Mouse (Mus musculus): Measurements from ENCODE around the gene Rbm47.

The Rbm47 gene

DNA sequence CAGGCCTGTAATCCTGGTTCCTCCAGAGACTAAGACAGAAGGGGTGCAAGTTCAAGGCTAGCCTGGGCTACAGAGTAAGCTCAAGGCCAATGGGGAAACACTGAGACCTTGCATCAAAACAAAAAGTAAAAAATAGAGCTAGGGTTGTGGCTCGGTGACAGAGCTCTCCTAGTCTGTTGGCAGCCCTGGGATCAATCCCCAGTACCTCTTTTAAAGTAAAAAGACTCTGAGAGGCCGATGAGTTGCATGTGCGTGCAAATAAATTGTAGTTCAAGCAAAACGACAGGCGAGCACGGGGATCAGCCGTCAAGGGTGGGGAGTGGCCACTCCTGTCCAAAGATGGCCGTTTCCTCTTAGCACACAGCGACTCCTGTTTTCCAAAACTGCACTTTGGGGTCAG lies 48.0 kb downstream of the Rbm47 start:
- peak; percentile 28 to 48 for DNase-seq

DNA sequence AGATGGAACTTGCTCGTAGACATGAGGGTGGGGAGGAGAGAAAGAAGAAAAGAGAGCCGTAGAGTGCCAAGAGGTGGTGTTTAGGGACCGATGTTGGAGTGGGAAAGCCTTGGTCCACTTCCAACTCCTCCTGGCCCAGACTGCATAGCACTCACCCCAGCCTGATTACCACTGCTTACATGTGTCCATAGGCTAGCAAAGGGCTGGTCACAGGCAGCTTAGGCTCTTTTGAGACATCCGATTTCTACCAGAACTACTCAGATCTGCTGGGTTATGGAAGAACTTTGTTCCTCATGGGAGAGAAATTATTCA lies 48.9 kb downstream of the Rbm47 start:
- no peak for DNase-seq

DNA sequence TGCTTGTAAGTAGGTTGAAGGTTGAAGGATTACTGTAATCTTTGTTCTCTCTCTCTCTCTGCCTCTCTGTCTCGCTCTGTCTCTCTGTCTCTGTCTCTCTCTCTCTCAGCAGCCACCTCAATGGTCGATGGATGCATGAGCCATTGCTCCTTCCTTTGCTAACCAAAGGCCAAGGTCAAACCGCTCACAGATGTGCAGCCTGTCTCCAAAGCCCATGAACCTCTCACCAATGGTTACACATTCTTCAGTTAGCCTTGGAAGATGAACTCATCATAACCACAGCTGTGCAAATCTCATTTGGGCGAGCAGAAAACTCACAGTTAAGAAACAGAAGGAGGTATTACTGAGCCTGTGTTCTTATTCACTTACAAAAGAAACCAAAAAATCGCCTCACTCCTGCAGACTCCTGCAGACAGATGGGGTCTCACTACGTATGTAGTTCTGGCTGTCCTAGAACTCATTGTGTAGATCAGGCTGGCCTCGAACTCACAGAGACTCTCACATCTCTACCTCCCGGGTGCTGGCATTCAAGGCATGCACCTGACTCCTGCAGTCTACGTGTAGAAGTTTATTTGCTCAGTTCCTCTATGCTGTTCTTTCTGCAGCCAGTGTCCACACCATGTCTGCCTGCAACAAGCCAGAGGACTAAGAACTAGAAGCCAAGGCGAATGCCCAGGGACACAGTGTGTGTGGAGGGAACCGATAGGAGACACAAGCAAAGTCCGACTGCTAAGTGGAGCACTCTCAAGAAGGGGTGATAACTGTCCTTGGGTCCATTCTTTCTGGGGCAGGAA lies 49.4 kb downstream of the Rbm47 start:
- no peak for DNase-seq

DNA sequence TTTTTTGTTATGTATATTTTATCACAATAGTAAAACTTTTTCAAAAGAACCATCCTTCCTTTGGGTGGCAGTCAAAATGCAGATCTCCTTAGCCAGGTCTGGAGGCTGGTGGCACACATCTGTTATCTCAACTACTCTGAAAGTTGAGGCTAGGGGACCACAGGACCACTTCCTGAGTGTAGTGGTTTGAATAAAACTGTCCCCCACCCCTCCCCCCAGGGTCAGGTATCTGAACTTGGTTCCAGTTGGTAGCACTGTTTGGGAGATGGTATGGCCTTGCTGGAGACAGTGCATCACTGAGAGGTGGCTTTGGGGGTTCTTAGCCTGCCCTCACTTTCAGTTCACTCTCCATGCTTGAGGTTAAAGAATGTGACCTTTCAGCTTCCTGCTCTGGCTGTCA lies 51.7 kb downstream of the Rbm47 start:
- no peak for DNase-seq

DNA sequence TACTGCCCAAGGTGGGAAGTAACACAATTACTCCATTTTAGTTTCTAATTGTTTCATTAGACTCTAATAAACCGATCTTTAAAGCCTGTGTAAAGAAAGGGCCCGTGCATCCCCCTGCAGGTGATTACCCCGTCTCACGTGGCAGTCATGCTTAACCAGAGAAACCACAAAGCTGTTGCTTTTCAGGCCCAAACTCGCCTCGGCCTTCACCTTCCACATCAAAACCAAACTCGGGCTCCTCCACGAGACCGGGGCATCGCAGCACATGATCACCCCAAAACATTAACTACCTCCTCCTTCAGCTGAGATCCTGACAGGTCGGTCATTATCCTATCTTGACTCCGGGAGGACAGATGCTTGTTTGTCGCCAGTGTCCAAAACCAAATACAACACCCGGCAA lies 58.2 kb downstream of the Rbm47 start:
- DNase-seq: peak in 1 of 2 experiments; percentile 26

DNA sequence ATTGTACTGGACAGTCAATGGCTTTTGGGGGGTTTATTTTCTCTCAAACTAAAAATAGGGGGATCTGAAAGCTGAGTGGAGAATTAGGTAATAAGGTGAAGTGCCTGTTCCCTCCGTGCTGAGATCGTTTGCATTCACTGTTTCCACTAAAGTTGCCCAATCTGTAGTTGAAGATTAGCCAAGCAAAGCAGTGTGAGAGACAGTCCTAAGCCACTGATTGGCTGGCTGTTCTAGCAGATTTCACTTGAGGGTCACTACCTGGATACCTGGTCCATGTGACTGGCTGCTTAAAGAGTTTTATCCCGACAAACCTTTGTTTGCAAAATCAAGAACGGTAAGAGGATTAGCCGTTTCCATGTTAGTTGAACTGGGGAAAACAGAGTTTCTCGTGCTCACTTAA lies 58.7 kb downstream of the Rbm47 start:
- peak in 1 of 2 experiments; percentile 42 for DNase-seq

DNA sequence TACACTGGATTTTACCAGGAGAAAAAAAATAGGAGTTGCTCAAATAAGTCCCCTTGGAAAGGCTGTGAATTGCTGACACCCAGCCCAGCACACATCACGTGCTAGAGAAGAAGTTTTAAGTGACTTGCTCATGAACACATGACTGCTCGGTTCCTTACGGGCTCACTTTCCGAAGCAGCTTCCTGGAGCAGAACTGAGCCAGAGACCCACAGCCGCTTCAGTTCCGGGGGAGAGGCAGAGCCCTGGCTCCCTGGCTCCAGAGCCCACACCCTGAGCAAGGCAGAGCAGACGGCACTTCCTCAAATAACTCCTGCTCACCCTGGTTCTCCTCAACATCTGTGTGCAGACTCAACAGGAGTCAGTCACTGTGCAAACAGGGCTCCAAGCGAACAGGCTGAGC lies 60.9 kb downstream of the Rbm47 start:
- DNase-seq: peak; percentile 28 to 51

DNA sequence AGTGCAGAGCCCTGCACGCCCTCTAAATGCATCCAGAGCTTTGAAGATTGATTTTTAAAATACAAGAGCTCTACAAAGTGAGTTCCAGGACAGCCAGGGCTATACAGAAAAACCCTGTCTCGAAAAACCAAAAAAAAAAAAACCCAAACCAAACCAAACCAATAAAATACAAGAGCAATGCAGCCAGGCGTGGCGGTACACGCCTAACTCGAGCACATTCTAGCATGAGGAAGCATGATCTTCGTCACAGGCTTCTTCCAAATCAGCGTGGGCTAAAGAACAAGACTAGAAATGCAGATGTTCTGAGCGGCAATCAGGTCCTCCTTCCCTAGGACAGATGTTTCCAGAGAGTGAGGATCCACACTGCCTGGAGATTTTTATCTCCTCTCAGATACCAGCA lies 66.5 kb downstream of the Rbm47 start:
- DNase-seq: no peak

DNA sequence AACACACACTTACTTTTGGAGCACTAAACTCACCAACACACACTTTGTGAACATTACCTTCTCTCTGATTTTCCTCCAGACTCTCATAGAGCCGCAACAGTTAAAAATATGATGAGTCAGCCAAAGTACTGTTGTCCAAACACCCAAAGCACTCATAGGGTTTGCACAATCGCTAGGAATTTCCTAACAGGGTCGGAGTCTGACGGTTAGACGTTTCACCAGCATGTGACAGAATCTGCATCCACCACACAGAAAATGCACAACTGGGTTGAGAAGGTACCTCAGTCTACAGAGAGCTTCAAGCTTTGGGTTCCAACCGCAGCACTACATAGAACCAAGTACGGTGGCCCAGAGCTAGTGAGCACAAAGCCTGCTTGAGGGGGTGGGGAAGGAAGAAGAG lies 67.0 kb downstream of the Rbm47 start:
- DNase-seq: no peak

DNA sequence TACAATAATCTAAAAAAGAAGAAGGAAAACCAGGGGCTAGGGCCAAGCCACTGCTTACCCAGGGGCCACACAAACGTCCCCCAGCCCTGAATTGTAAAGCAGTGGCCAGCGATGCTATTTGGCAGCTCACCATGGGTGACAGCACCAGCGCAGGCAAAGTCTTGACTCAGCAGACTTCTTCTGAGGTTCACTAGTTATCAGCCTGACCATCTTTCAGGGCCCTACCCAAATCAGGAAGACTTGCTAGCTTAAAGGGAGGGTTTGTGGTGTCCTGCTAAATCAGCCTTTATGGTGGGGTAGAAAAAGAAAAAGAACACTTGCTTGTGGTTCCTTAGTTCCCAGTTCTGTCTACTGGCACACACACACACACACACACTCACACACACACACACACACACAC lies 67.6 kb downstream of the Rbm47 start:
- no peak for DNase-seq

DNA sequence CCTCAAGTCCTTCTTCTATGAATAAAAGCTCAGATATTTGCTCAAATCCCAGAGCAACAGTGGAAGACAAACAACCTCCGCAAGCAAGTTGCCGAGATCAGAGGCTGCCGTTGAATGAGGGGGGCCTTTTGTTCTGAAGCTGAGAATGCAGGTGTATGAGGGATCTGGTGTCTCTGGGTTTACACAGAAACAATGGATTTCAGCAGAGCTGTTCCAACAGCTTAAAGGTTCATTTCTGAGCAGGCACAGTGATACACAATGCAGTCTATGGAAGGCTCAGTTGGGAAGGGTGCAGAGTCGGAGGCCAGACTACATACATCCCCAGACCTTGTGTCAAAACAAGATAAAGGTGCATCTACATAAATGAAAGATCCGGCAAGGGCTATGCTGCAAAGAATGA lies 69.5 kb downstream of the Rbm47 start:
- no peak for DNase-seq

DNA sequence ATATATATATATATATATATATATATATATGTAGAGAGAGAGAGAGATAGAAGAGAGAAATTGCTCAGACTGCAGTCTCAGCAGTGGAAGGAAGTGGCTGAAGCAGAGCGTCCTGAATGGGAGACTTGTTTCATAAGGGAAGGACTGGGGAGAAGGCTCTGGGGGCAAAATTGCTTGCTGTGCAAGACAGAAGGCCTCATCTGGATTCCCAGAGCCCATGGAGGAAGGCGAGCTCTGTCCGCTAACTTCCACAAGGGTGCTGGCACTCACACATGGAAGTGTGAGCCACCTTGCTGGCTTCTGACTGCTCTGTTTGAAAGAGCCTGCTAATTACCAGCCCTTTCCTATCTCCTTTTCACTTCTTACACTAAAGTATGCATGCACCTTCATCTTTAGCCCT lies 70.1 kb downstream of the Rbm47 start:
- DNase-seq: no peak

DNA sequence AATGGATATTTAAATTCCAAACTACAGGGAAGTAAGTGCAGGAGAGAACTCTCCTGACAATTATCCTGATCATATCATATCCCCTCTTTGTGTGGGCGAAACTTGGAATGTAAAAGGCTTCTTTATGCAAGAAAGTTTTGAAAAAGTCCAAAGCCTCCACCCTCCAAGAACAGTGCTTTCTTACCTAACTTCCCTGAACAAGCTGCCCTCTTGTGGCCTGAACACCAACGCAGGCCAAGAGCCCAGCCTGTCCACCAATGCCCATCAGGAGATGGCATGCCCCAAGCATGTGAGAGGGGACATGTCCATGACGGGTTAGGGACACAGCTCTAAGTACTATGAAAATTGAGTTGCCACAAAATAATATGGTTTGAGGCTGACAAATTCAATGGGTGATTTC lies 71.3 kb downstream of the Rbm47 start:
- DNase-seq: peak; percentile 63 to 76

DNA sequence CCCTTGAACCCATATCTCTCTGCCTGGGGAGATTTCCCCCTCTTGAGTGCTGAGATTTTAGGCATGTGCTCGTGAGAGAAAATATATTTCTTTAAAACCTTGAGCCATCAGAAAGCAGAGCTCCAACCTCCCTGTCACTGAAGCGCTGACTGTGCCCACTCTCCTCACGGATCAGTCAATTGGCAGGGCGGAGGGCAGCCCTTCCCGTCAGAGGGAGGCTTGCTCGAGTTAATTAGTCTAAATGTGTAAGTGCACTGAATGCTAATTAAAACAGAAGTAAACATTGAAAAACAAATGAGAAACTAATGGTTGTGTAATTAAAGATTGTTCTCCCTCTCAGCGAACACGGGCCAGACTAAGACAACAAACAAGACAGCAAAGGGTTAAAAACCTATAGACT lies 72.6 kb downstream of the Rbm47 start:
- peak in 1 of 2 experiments; percentile 42 for DNase-seq

DNA sequence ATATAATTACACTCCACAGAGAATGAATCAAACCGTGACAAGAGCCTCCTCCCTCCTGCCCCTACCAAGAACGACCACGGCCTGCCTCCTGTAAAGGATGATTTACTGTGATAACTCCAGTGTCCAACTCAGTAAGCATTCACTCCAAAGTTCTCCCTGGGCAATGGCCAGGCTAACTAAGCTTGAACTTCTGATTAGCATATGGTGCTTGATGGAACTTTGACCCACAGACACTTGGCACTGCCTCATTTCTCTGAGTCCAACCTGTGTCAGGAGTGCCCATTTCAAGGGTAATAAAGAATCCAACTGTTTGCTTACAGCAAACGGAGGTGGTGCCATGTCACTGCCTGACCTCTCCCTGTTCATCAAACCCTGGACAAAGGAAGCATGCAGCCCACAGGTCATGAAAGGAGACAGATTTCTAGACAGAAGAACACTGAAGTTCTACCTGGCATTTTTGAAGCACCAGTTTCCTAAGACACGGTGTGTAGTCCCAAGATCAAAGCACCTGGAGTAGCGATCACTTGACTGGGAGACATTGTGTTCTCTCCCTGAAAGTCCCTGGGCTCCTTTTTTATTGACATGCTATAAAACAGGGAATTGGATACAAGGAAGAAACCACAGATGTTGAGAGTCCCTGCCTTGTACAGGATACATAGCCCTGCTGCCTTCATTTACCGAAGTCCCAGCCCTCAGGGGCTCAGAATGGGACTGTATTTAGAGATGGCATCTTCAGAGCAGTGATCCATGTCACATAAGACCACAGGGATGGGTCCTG lies 74.6 kb downstream of the Rbm47 start:
- DNase-seq: peak in 1 of 2 experiments; percentile 54

DNA sequence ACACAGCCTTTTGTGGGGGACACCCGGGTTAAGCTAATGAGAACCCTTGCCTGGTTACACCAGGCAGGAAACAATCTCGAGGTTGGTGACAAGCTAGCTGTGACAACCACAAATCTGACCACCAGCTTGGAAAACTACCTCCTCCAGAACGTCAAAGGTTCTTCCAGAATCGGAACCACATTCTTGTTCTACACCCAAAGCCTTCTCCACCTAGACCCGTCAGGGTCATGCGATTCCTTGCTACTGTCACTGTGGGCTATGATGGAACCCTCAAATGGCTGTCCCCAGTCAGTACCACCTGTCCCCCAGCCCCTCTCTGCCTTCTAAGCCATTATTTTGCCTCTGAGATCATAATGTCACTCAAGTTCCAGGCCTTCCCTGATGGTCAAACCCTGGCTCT lies 76.8 kb downstream of the Rbm47 start:
- no peak for DNase-seq

DNA sequence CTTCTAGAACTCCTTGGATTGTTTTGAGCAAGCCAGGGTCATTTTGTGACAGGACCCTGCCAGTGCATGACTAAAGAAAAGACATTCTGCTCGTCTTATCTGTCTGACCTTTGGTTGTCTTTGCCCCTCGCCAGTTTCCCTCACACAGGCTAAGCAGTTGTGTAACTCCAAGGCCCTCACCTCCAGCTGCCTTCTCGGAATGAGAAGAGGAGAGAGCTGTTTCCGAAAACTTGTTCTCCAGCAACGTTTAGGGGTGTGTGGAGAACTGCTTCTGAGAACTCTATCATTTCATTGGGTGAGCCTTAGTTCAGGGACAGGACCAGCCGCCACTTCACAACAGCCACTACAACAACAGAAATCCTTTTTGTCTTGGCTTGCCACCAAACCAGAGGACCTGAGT lies 77.8 kb downstream of the Rbm47 start:
- no peak for DNase-seq

DNA sequence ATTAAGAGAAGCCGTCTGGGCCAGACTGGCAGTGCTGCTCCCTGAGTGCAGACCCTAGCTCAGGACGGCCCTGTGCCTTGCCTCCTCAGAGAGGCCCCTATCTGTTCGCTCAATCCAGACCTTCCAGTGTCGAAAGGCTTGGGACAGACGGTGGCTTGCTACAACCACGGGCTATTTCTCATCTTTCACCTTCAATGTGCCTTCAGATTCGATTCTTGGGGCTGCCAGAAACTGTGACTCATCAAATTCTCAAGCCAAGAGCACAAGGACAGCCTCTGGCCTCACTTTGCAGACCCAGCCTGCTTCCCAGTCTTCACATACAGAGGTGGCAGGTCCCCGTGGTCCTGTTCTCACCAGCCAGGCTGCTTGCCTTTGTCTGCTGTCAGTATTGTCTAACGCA lies 82.9 kb downstream of the Rbm47 start:
- DNase-seq: no peak

DNA sequence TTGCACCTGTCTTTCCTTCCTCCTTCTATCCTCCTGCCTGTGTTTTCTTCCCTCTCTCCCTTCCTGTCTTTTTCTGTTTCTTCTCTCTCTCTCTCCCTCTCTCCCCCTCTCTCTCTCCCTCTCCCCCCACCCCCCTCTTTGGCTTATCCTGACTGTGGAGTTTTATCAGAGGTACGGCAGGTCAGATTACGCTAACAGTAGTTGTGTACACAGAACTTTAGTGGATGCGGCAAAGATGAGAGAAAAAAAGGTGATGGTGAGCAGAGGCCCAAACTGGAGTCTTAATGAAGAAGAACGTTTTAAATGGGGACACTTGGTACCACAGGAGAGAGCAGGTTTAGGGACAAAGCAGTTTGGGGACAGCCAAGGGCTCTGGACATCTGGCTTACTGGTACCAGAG lies 83.3 kb downstream of the Rbm47 start:
- DNase-seq: no peak

DNA sequence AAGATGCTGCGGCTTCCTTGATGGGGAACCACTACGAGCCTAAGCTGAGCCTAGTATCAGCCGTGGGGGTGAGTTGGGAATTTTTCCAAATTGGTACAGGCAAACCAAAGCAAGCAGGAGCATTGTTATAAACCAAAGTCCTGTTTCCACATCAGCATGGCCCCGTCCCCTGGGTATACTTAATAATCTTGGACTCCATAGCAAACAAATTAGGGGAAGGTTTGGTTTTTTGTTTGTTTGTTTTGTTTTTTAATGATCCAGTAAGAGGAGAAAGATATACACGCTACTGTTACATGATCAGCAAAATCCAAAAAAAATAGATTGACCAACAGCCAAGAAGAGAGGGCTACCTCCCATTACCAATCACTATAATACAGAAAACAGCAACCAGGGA lies 84.0 kb downstream of the Rbm47 start:
- no peak for DNase-seq

DNA sequence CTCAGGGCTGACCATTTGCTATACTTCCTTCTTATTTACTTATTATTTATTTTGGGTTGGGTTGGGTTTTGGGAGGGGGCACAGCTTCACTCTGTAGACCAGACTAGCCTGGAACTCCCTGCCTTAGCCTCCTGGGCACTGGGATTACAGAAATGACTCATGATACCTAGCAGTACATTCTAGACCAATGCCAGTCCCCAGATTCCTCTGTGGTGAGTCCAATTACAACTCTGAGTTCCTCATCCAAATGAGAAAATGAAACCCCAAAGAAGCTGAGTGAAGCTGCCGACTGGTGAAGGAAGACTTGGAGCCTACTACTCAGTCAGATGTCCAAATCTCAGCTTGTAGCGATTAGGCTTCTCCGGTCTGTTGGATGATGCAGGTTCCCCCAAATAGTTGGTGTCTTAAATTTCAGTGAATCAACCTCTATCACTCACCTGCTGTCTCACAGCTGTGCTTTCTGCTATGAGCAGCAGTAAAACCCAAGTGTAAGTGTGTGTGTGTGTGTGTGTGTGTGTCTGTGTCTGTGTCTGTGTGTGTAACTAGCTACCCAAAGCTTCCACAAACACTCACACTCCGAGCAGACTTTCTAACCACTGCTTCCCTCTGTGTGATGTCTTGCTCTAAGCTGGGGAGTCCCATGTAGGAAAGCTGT lies 84.5 kb downstream of the Rbm47 start:
- no peak for DNase-seq

DNA sequence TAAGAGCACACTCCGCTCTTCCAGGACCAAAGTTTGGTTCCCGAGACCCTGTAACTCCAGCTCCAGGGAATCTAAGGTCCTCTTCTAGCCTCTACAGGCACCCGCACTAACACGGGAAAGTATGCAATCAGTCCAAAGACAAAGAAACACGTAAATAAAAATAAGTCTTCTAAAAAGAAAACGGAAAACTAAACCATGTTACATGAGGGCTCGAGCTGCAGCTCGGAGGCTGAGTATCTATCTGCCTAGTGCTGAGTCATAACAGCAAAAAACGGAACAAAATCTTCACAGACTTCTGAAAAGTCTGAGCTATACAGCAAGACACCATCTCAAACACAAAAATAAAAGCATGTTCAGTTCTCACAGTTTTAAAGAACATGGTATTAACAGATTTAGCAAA lies 86.0 kb downstream of the Rbm47 start:
- DNase-seq: no peak

DNA sequence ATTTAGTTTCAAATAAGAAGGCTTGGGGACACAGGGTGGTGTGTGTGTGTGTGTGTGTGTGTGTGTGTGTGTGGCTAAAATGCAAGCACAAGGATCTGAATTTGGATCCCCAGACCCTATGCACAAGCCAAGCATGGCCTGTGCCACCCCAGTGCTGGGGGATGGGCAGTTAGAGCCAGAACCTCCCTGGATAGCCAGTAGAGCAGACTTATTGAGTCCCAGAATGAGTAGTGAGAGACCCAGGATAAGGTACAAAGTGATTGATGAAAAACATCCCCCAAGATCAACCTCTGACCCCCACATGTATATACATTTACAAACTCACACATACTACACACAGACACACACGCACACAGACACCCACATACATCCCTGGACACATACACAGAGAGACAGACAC lies 86.6 kb downstream of the Rbm47 start:
- no peak for DNase-seq

DNA sequence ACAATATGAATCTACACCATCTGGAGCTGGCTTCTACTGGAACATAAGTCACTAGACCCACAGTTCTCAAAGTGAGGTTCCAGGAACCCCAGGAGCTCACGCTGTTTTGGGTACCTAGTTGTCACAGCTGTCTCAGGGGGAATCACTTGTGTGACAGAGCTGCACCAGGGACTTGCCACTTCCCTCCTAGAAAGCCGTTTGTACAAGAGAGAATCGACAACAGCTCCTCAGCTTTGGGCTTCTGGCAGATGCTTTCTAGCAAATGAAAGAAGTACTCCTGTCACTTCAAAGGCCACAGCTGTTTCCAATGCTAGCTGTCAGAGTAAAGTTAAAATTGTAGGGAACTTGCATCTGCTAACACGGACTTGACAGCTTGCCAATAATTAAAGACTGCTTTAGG lies 87.4 kb downstream of the Rbm47 start:
- DNase-seq: peak in 1 of 2 experiments; percentile 47

All from kidney, postnatal 4 days (tissue).